Mouse (Mus musculus) MEL (cell line): Measurements from ENCODE around the gene Gm20431. TPM values are rescaled to one million over a fixed set of nuclear protein-coding genes. Genes with fewer than 3 reads are reported as not detected.

Source experiments
- DNase-seq: peaks from one replicate; pipeline ENCODE4 v3.0.0; 2011; ENCODE audit warnings: low read depth, low spot score
- H3K27ac ChIP-seq: 2 replicates; pipeline ENCODE4 v1.5.1; 2012; ENCODE audit warnings: low read depth, mild to moderate bottlenecking, control low read depth, low read length, moderate library complexity; ENCODE audit not compliant: control insufficient read depth
- H3K27me3 ChIP-seq, 2 experiments: fragments of 150-350 bp in 1 of 2; sonication (generic) in 1 of 2; 2 replicates each; pipeline ENCODE4 v1.6.1; 2012; ENCODE audit warnings: low read length in 2 of 2, mild to moderate bottlenecking in 2 of 2, improper control_type of control experiment in 1 of 2, moderate library complexity in 1 of 2; ENCODE audit not compliant: insufficient read depth in 2 of 2, control insufficient read depth in 1 of 2
- H3K36me3 ChIP-seq, 2 experiments: 2 replicates each; pipeline ENCODE4 v1.6.1; 2012 to 2014; ENCODE audit warnings: low read length in 2 of 2, improper control_type of control experiment in 1 of 2, inconsistent platforms in 1 of 2, mild to moderate bottlenecking in 1 of 2; ENCODE audit not compliant: insufficient read depth in 2 of 2, control insufficient read depth in 1 of 2
- H3K4me1 ChIP-seq, 2 experiments: fragments of 150-350 bp in 1 of 2; sonication (generic) in 1 of 2; 2 replicates each; pipeline ENCODE4 v1.6.1; 2012; ENCODE audit warnings: low read length in 2 of 2, improper control_type of control experiment in 1 of 2, mild to moderate bottlenecking in 1 of 2; ENCODE audit not compliant: insufficient read depth in 2 of 2, control insufficient read depth in 1 of 2
- H3K4me3 ChIP-seq, 2 experiments: fragments of 150-350 bp in 1 of 2; sonication (generic) in 1 of 2; 2 replicates each; pipeline ENCODE4 v1.5.1; 2012; ENCODE audit warnings: low read depth in 2 of 2, low read length in 2 of 2, mild to moderate bottlenecking in 2 of 2, moderate library complexity in 2 of 2, control low read depth in 1 of 2, improper control_type of control experiment in 1 of 2; ENCODE audit not compliant: control insufficient read depth in 1 of 2, insufficient read depth in 1 of 2
- H3K79me2 ChIP-seq: 2 replicates; pipeline ENCODE4 v1.6.1; 2012; ENCODE audit warnings: mild to moderate bottlenecking, low read length, moderate library complexity; ENCODE audit not compliant: control insufficient read depth, poor library complexity, insufficient read depth
- H3K9ac ChIP-seq: 2 replicates; pipeline ENCODE4 v1.6.1; 2012; ENCODE audit warnings: low read depth, mild to moderate bottlenecking, control low read depth, low read length, moderate library complexity; ENCODE audit not compliant: control insufficient read depth, poor library complexity, severe bottlenecking
- H3K9me3 ChIP-seq: fragments of 150-350 bp; sonication (generic); replicated peaks from 2 replicates; pipeline ENCODE4 v1.6.1; 2012; ENCODE audit warnings: mild to moderate bottlenecking, low read length, improper control_type of control experiment, moderate library complexity; ENCODE audit not compliant: insufficient read depth
- E2F4 ChIP-seq: IDR thresholded peaks from 2 replicates; pipeline ENCODE4 v1.6.1; 2011; ENCODE audit warnings: low read depth, low read length, improper control_type of control experiment, borderline replicate concordance
- ELF1 ChIP-seq: IDR thresholded peaks from 2 replicates; pipeline ENCODE4 v1.6.1; 2014; ENCODE audit warnings: low read depth, mild to moderate bottlenecking, inconsistent platforms, low read length, improper control_type of control experiment, moderate library complexity
- GATA1 ChIP-seq: IDR thresholded peaks from 2 replicates; pipeline ENCODE4 v1.6.1; 2011; ENCODE audit warnings: low read depth, low read length, improper control_type of control experiment
- HCFC1 ChIP-seq: IDR thresholded peaks from 2 replicates; pipeline ENCODE4 v1.6.1; 2012; ENCODE audit warnings: low read depth, mild to moderate bottlenecking, inconsistent platforms, low read length, improper control_type of control experiment, moderate library complexity
- KAT2A ChIP-seq: conservative IDR thresholded peaks from 2 replicates; pipeline ENCODE4 v1.6.1; 2012; ENCODE audit warnings: low read depth, low read length, improper control_type of control experiment, inconsistent platforms
- MAFK ChIP-seq: IDR thresholded peaks from 2 replicates; pipeline ENCODE4 v1.6.1; 2011; ENCODE audit warnings: low read depth, mild to moderate bottlenecking, low read length, improper control_type of control experiment, borderline replicate concordance
- MAX ChIP-seq: IDR thresholded peaks from 2 replicates; pipeline ENCODE4 v1.6.1; 2011; ENCODE audit warnings: low read length, improper control_type of control experiment
- MAZ ChIP-seq: IDR thresholded peaks from 2 replicates; pipeline ENCODE4 v1.6.1; 2012; ENCODE audit warnings: low read depth, mild to moderate bottlenecking, inconsistent platforms, low read length, improper control_type of control experiment
- MEF2A ChIP-seq: IDR thresholded peaks from 2 replicates; pipeline ENCODE4 v1.6.1; 2014; ENCODE audit warnings: low read depth, mild to moderate bottlenecking, inconsistent platforms, low read length, improper control_type of control experiment; ENCODE audit not compliant: poor library complexity, insufficient replicate concordance, severe bottlenecking; ENCODE audit errors: extremely low read depth
- MYB ChIP-seq: IDR thresholded peaks from 2 replicates; pipeline ENCODE4 v1.6.1; 2011; ENCODE audit warnings: mild to moderate bottlenecking, low read depth, low read length, improper control_type of control experiment
- MYC ChIP-seq: IDR thresholded peaks from 2 replicates; pipeline ENCODE4 v1.6.1; 2011; ENCODE audit warnings: low read depth, mild to moderate bottlenecking, low read length, improper control_type of control experiment, moderate library complexity
- NELFE ChIP-seq: IDR thresholded peaks from 2 replicates; pipeline ENCODE4 v1.6.1; 2011; ENCODE audit warnings: low read depth, low read length, improper control_type of control experiment
- NRF1 ChIP-seq: IDR thresholded peaks from 2 replicates; pipeline ENCODE4 v1.6.1; 2014; ENCODE audit warnings: low read depth, mild to moderate bottlenecking, inconsistent platforms, low read length, improper control_type of control experiment, moderate library complexity; ENCODE audit not compliant: poor library complexity, insufficient read depth, severe bottlenecking
- RAD21 ChIP-seq: IDR thresholded peaks from 2 replicates; pipeline ENCODE4 v1.6.1; 2011; ENCODE audit warnings: mild to moderate bottlenecking, low read depth, low read length, improper control_type of control experiment
- SIN3A ChIP-seq: IDR thresholded peaks from 2 replicates; pipeline ENCODE4 v1.6.1; 2012; ENCODE audit warnings: low read length, improper control_type of control experiment, inconsistent platforms
- UBTF ChIP-seq: IDR thresholded peaks from 2 replicates; pipeline ENCODE4 v1.6.1; 2012; ENCODE audit warnings: low read depth, mild to moderate bottlenecking, inconsistent platforms, low read length, improper control_type of control experiment, moderate library complexity, borderline replicate concordance; ENCODE audit not compliant: insufficient read depth
- USF2 ChIP-seq, 2 experiments: IDR thresholded peaks; 2 replicates each; pipeline ENCODE4 v1.6.1; 2011 to 2012; ENCODE audit warnings: improper control_type of control experiment in 2 of 2, low read length in 2 of 2, borderline replicate concordance in 1 of 2, inconsistent platforms in 1 of 2, low read depth in 1 of 2, mild to moderate bottlenecking in 1 of 2; ENCODE audit not compliant: insufficient read depth in 1 of 2
- ZMIZ1 ChIP-seq: IDR thresholded peaks from 2 replicates; pipeline ENCODE4 v1.6.1; 2012; ENCODE audit warnings: low read depth, mild to moderate bottlenecking, inconsistent platforms, low read length, improper control_type of control experiment, moderate library complexity
- ZNF384 ChIP-seq: IDR thresholded peaks from 2 replicates; pipeline ENCODE4 v1.6.1; 2012; ENCODE audit warnings: low read depth, mild to moderate bottlenecking, inconsistent platforms, low read length, improper control_type of control experiment
- polyA plus RNA-seq, 2 experiments: library from polyadenylated mRNA; stranded (reverse) in 1 of 2; unstranded in 1 of 2; fragments of >175 nt in 1 of 2; fragments of >200 nt in 1 of 2; gene quantifications; 2 replicates each; pipeline versions ENCODE4 v1.2.1 to v1.2.4; 2012; ENCODE audit warnings: low replicate concordance in 2 of 2, low read depth in 1 of 2; ENCODE audit not compliant: insufficient read length in 2 of 2, insufficient read depth in 1 of 2, missing spikeins in 1 of 2
- total RNA-seq: library from RNA; depleted of rRNA; stranded (reverse); fragments of 300-350 nt; gene quantifications from 2 replicates; pipeline ENCODE4 v1.2.3, GENCODE M21; 2012

Gene Gm20431
- total and polyA plus RNA-seq, 3 experiments: 5.9 to 8.1 TPM; not detected in 1

DNA sequence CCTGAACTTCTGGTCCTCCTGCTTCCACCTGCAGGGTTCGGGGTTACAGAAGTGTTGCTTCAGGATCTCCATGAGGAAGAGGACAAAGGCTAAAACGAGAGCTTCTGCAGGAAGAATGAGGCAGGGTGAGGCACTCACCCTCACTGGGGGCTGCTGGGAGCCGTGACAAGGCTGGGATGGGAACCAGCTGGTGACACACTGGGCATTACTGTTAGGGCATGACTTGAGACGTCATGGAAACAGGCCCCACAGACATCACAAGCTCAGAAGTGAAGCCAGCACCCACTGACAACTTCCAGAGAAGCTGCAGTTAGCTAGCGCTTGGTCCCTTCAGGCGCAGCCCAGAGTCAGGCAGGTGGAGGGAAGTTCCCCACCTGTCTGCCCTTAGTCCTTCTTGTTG, 61.4 kb downstream of the Gm20431 start:
- no peaks in the 10 kb centered on the region for H3K4me1 ChIP-seq
- no peak overlapping the region for H3K4me3 ChIP-seq
- no peaks in the 10 kb centered on the region for H3K9me3 ChIP-seq
- no peaks in the 10 kb centered on the region for H3K27me3 ChIP-seq
- TF ChIP-seq E2F4 (no peak), SIN3A (no peak), RAD21 (no peak), MAX (no peak), USF2 (IDR thresholded peaks at IDR 0.05; ENCODE audit: borderline replicate concordance in 1 of 2, insufficient read depth in 1 of 2, low read depth in 1 of 2, low read length in 2 of 2) (no peak), MAZ (no peak), MYC (no peak), GATA1 (no peak), ELF1 (no peak), KAT2A (no peak), MYB (no peak), NRF1 (no peak)
- H3K36me3 ChIP-seq: no peaks in the 10 kb centered on the region
- no peak overlapping the region for H3K27ac ChIP-seq
- DNase-seq: no peak
- H3K79me2 ChIP-seq: no peaks in the 10 kb centered on the region
- H3K9ac ChIP-seq: no peak overlapping the region

DNA sequence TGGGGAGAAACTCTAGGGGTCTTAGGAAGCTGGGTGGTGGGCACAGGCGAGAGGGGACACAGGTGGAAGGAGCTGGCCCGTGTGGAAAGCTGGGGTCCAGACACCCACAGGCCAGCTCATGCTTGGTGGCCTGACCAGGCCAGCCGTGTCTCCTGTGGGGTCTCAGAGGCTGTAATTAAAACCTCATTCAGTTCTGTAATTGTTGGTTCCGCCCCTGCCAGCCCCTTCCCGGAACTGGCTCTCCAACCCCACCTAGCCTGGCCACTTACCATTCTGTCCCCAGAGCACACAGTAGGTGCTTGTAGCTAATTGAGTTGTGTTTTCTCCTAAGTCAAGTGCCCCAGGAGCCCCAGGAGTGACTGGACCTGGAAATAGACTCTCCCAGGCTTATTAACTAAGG, 62.1 kb downstream of the Gm20431 start:
- Histone ChIP-seq H3K4me1 (no peaks in the 10 kb centered on the region), H3K79me2 (no peaks in the 10 kb centered on the region), H3K36me3 (no peaks in the 10 kb centered on the region), H3K4me3 (no peak overlapping the region), H3K9me3 (no peaks in the 10 kb centered on the region), H3K27ac (no peak overlapping the region), H3K27me3 (no peaks in the 10 kb centered on the region; a peak in 1 of 4 replicates), H3K9ac (no peak overlapping the region)
- DNase-seq: no peak
- TF ChIP-seq NRF1: no peak

DNA sequence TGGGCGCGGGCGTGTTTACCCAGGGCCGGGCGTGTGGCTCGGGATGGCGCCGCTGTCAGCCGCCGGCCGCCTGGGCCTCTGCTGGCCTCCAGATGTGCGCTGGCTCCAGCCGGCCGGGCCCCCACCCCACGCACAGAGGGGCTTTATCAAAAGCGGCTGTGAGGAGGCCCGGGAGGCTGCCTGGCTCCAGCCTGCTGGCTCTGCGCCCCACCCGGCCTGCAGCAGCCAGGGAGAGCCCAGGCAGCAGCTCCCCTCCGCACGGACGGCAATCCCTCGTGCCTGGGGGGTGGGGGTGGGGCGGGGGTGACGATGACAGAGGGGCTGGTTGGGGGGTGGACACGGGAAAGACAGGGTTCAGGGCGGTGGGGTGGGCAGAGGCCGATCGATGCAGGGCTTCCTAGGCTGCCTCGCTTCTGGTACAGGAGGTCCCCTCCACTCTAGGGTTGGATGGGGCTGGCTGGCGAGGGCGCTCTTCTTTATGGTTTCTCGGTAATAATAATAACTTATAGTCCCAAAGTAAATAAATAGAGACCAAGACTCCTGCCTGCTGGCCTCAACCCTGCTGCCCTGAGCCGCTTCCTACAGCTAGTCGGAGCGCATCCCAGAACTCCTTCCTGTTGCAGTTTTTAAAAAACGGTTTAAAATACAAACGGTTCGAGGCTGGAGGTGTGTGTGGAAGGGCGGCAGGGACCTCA, 63.7 kb downstream of the Gm20431 start:
- Histone ChIP-seq H3K79me2 (no peaks in the 10 kb centered on the region), H3K36me3 (no peaks in the 10 kb centered on the region), H3K27me3 (no peaks in the 10 kb centered on the region; a peak in 1 of 4 replicates), H3K27ac (no peak overlapping the region), H3K4me1 (no peaks in the 10 kb centered on the region), H3K4me3 (no peak overlapping the region), H3K9ac (no peak overlapping the region), H3K9me3 (no peaks in the 10 kb centered on the region)
- TF ChIP-seq NRF1: no peak
- TF ChIP-seq UBTF: no peak
- TF ChIP-seq SIN3A: no peak
- no peak for TF ChIP-seq NELFE
- TF ChIP-seq MAFK: no peak
- TF ChIP-seq ZNF384: no peak
- TF ChIP-seq ZMIZ1: no peak
- no peak for TF ChIP-seq MEF2A
- no peak for TF ChIP-seq HCFC1
- DNase-seq: no peak
